Mouse (Mus musculus) kidney, adult 2 months (tissue): Measurements from ENCODE around the gene Ddx23. TPM values are rescaled to one million over a fixed set of nuclear protein-coding genes. Genes with fewer than 3 reads are reported as not detected.

Source experiments
- DNase-seq: peaks from one replicate; pipeline ENCODE4 v3.0.0; 2021
- H3K27ac ChIP-seq: fragments of 200-500 bp; 2 replicates; pipeline ENCODE4 v1.5.1; 2012; ENCODE audit warnings: low read depth, low read length, control low read depth, inconsistent platforms; ENCODE audit not compliant: insufficient read depth
- H3K27me3 ChIP-seq: fragments of 200-500 bp; replicated peaks from 2 replicates; pipeline ENCODE4 v1.6.1; 2012; ENCODE audit warnings: mild to moderate bottlenecking, moderate library complexity, low read length, inconsistent platforms; ENCODE audit not compliant: control insufficient read depth, insufficient read depth
- H3K36me3 ChIP-seq: fragments of 200-500 bp; 2 replicates; pipeline ENCODE4 v1.6.1; 2012; ENCODE audit warnings: mild to moderate bottlenecking, moderate library complexity, low read length, inconsistent platforms; ENCODE audit not compliant: control insufficient read depth, insufficient read depth
- H3K4me1 ChIP-seq: fragments of 200-500 bp; 2 replicates; pipeline ENCODE4 v1.6.1; 2011; ENCODE audit warnings: low read length; ENCODE audit not compliant: control insufficient read depth, insufficient read depth
- H3K4me3 ChIP-seq: fragments of 200-500 bp; 2 replicates; pipeline ENCODE4 v1.5.1; 2011; ENCODE audit warnings: mild to moderate bottlenecking, low read depth, low read length, control low read depth; ENCODE audit not compliant: insufficient read depth
- CTCF ChIP-seq: fragments of 200-500 bp; conservative IDR thresholded peaks from 2 replicates; pipeline ENCODE4 v1.5.1; 2011; ENCODE audit warnings: low read depth, mild to moderate bottlenecking, control low read depth, low read length, moderate library complexity, mixed read lengths; ENCODE audit not compliant: insufficient read depth, insufficient read length
- POLR2A ChIP-seq: fragments of 200-500 bp; IDR thresholded peaks from one replicate; pipeline ENCODE4 v1.6.1; 2011; ENCODE audit warnings: low read depth, low read length, control low read depth
- WGBS: fragments of 180-500 bp; shearing (Covaris S2); methylation state at CpG from one replicate; pipeline ENCODE4 v1.1.7; 2018; 5-methylcytosine and 5-hydroxymethylcytosine counted together
- polyA plus RNA-seq: library from polyadenylated mRNA; depleted of rRNA; stranded (reverse); fragments of >200 nt; gene quantifications from 2 replicates; pipeline ENCODE4 v1.2.3, GENCODE M21; 2012

Gene Ddx23
- polyA plus RNA-seq, 1 experiment = 23.8 TPM

DNA sequence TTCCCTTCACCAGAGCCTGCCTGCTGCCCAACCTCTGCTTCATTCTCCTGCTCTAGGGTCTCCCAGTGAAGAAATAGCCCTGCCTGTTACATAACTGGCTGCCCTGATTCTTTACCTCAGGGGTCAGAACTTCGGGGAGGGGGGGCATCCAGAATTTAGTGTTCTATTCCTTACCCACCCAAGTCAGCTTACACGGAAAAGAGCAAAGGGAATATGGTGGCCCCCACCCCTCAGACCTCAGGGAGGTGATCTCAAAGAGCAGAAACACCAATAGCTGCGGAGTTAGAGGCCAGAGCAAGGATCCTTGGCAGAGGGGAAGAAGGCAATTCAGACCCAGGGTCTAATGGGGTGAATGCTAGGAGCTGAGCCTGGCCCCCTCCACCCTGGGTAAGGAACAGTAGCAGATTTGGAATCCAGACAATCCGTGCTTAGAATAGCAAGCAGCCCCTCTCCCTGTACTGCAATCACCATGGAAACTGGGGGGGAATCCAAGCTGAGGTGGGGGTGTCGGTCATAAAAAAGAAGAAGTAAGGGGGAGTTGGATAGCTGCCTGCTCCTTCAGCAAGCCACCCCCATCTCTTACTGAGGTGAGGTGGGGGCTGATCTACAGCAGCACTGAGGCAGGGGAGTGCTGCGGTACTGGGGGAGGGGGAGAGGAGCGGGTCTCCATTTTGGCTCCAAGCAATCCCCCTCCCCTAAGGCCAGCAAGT lies 11.7 kb upstream of the Ddx23 start:
- H3K36me3 ChIP-seq = no peaks in the 10 kb centered on the region
- no peak for DNase-seq
- H3K27me3 ChIP-seq = no peaks in the 10 kb centered on the region
- WGBS = 37% methylated on average over 7 of the region's 7 CpGs
- H3K4me1 ChIP-seq = no peaks in the 10 kb centered on the region
- TF ChIP-seq POLR2A (no peak), CTCF (no peak)
- H3K27ac ChIP-seq = no peak overlapping the region
- H3K4me3 ChIP-seq = no peak overlapping the region

DNA sequence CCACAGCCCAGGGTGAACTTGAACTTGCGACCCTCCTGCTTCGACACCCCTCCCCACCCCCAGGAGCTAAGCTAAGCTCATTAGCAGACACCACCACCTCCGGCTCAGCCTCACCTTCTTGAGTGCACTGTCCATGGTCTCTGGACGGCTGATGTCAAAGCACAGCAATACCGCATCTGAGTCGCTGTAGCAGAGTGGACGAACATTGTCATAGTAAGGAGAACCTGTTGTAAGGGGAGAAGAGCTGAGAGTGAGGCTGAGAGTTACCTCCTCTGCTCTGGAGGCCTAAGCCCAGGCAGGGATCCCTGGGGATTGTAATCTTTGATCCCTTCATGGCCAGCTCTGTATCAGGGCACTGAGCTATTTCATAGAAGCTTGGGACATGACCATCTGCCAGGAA lies 11.0 kb upstream of the Ddx23 start:
- 92% methylated on average over 7 of the region's 7 CpGs for WGBS
- DNase-seq = no peak
- H3K36me3 ChIP-seq = no peaks in the 10 kb centered on the region
- TF ChIP-seq POLR2A = no peak
- TF ChIP-seq CTCF = no peak
- no peaks in the 10 kb centered on the region for H3K27me3 ChIP-seq
- no peaks in the 10 kb centered on the region for H3K4me1 ChIP-seq
- H3K27ac ChIP-seq = no peak overlapping the region
- no peak overlapping the region for H3K4me3 ChIP-seq

DNA sequence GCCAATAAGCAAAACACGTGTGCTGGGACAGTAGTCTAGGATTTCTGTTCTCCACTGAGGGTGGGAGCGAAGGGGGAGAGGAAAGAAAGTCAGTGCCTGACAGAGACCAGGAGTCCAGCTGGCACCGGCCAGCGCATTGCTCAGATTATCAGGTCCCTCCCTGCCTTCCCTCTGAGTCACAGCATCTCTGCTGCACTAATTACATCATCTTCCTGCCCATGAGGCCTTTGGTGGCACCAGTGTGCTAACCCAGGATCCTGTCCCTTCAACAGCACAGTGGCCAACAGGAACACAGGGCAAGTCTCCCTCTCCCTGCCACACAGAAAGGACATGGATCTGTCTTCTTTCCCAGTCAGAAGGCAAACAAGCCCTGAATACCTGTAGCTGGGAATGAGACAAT lies 9.9 kb upstream of the Ddx23 start:
- H3K27ac ChIP-seq = no peak overlapping the region
- no peak overlapping the region for H3K4me3 ChIP-seq
- H3K4me1 ChIP-seq = no peaks in the 10 kb centered on the region
- no peak for DNase-seq
- no peak for TF ChIP-seq POLR2A
- no peak for TF ChIP-seq CTCF
- no peaks in the 10 kb centered on the region for H3K27me3 ChIP-seq
- no peaks in the 10 kb centered on the region for H3K36me3 ChIP-seq
- WGBS = 75% methylated on average over 4 of the region's 4 CpGs

DNA sequence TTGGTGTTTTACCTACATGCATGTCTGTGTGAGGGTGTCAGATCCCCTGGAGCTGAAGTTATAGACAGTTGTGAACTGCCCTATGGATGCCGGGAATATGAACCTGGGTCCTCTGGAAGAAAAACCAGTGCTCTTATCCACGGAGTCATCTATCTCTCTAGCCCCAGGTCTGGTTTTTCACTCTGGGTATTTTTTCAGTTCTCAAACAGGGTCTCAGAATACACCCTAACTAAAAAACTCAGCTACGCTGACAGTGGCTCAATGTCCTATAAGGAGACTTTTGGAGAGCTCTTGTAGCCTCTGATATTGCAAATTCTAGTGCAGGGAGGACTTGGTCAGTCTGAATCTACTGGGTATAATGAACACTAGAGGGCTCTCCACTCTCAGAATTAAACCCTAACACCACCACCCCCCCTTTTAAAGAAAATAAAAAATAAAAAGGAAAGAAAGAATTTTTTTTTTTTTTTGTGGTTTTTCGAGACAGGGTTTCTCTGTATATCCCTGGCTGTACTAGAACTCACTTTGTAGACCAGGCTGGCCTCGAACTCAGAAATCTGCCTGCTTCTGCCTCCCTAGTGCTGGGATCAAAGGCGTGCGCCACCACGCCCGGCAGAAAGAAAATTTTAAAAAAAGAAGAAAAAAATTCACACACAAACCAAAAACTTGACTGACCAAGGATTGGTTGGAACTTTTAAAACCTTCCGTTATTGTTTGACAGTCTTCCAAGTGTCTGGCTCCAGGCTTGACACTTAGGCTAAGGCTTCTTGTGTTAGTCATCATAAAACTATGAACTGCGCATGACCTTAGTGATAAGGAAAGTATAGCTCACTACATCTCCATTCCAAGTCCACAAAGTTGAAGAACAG lies 1.6 kb upstream of the Ddx23 start:
- DNase-seq = peak; percentile 60
- Histone ChIP-seq H3K27ac (no peak overlapping the region), H3K36me3 (no peaks in the 10 kb centered on the region), H3K4me1 (no peaks in the 10 kb centered on the region), H3K27me3 (no peaks in the 10 kb centered on the region), H3K4me3 (no peak overlapping the region)
- peak; percentile 23; the same call in 1 of the 2 replicates for TF ChIP-seq CTCF
- TF ChIP-seq POLR2A = no peak
- 71% methylated on average over 11 of the region's 11 CpGs for WGBS

DNA sequence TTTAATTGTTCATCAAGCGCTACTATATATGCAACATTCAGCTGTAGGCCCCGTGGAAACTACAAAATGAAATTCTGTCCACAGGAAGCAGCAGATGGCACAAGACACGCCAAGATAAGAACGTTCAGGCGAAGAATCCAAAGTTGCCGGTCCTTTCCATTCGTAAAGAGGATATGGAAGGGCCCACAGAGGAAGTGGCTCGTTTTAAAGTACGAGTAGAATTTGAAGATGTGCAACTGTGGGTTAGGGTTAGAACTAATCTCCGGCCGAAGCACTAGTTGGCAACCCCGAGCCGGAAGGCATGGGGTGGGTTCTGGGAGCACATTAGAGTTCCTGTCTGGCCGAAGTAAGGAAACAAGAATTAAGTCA lies 512 bp downstream of the Ddx23 start:
- peak overlapping the region; percentile 92 for H3K27ac ChIP-seq
- peak overlapping the region; percentile 67 for H3K4me3 ChIP-seq
- H3K4me1 ChIP-seq = no peaks in the 10 kb centered on the region
- no peak for DNase-seq
- H3K27me3 ChIP-seq = no peaks in the 10 kb centered on the region
- no peaks in the 10 kb centered on the region; the same call in 1 of the 2 replicates for H3K36me3 ChIP-seq
- under 1% methylated on average over 14 of the region's 14 CpGs for WGBS
- TF ChIP-seq POLR2A = no peak
- no peak for TF ChIP-seq CTCF

DNA sequence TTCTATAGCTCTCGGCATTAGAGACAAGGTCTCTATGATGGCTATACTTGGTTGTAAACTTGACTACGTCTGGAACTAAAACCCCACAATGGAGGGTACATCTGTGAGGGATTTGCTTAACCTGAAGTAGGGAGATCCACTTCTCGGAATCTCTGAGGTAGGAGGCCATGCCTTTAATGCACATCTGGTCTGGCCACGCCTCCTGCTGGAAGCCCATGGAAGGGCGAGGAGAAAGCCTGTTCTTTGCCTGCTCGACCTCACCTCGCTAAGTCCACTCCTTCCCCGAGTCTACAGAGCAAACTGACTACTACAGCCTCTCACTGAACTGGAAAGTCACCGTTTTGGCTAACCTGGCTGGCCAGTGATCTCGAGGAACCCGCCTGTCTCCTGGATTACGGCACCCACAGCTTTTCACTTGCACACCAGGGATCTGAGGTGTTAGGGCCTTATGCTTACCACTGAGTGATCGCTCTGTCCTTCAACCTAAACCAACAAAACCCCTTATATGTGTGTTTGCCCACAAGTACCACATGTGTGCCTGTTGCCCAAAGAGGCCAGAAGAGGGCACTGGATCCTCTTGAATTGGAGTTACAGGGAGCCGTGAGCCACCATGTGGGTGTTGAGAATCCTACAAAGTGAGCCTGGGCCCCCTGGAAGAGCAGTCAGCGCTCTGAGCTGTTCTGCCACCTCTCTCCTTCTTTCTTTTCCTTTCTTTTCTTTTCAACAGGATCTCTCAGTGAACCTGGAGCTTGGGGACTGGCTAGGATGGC lies 5.5 kb downstream of the Ddx23 start:
- no peak overlapping the region for H3K4me3 ChIP-seq
- no peak for DNase-seq
- no peaks in the 10 kb centered on the region; the same call in 1 of the 2 replicates for H3K36me3 ChIP-seq
- 84% methylated on average over 15 of the region's 15 CpGs for WGBS
- H3K27ac ChIP-seq = no peak overlapping the region
- TF ChIP-seq POLR2A (no peak), CTCF (no peak; the same call in 1 of the 2 replicates)
- H3K4me1 ChIP-seq = no peaks in the 10 kb centered on the region
- no peaks in the 10 kb centered on the region for H3K27me3 ChIP-seq
